Mouse (Mus musculus) ES-Bruce4 (cell line): ENCODE data around the gene Kif1c.

Experiments used
- CTCF ChIP-seq: IDR thresholded peaks from one replicate; pipeline ENCODE4 v1.8.1; 2011; ENCODE audit warnings: low read depth, low read length
- EP300 ChIP-seq: IDR thresholded peaks from 2 replicates; pipeline ENCODE4 v1.6.1; 2011; ENCODE audit warnings: low read depth, low read length; ENCODE audit not compliant: insufficient read depth

DNA sequence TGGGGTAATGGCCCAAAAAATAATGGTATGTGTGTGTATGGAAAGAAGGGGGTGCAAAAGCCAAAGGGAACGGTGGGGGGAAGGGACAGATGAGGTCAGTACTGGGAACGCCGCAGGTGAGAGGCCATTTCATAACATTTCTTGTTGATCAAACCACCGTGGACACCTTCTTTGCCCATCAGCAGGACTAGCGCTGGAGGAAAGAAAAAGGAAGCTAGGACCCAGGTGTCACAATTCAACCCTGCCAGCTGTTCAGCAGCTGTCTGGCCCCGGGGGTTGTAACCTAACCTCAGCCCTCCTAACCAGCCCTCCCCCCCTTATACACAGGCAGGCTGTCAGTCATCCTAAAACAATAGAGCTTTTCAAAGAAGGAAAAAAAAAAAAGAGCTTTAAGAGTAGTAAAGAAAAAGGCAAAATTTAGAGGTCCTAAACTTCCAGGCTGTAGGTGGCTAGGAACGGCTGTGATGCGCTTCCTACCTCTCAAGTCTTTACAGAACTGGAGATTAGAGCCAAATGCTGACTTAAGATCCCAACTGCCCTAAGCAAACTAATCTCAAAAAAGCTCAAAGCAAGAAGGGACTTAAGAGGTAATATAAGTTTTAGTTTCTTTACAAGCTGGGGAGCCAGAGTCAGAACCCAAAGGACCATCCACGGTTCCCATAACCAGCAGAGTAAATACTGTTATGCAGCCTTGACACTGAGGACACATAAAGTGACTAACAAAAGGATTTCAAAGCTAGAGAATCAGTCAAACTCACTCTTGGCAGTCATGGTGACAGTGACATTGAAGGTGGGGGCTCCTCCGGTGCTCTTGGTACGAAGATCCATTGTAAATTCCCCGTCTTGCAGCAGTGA lies 48.1 kb upstream of the Kif1c start:
- no peak for TF ChIP-seq EP300
- TF ChIP-seq CTCF, result no peak
